Mouse (Mus musculus) A20 (cell line): ENCODE data around the gene Golim4.
"Not testable (repeated sequence)": the region's sequence is repeated elsewhere in the genome, so short reads cannot be mapped to it uniquely, and the experiment has no call there.

ENCODE experiments used
- DNase-seq: peaks from one replicate; pipeline ENCODE4 v3.0.0-alpha.2; 2011; ENCODE audit warnings: low read depth, low spot score

Golim4 gene

DNA sequence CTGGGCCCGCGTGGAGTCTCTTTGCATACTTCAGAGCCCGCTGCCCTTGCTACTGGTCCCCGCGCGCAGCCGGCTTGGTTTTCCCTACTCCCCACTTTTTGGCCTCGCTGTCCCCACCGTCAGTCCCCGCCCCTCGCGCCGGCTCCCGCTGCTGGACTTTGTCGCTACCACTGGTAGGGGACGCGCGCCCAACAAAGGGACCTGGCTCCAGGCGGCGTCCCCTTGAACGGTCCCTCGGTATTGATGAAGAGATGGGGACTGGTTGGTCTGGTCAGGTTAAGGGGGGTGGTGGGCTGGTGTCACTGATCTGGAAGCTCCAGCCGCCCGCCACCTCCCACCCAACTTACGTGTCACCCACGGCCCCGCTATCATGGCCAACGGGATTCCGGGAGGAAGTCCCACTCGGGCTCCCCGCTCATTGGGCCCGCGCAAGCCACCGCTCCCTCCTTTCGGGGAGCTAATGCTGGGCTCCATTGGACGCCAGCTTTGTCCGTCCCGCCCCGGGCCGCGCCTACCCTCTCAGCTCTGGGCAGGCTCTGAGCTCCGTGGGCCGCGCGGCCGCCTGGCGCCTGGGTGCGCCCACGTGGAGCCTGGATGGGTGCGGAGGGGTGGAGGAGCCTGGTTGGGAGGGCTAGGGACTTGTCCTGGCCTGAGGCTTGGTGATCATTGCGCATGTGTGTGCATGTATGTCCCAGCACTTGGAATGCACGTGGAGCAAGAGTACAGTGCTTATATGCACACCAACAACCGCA, at the start of gene Golim4:
Golim4 (minus strand) TSS at position 399 of the 752 bp plus-strand sequence.
- DNase-seq: peak; percentile 83

DNA sequence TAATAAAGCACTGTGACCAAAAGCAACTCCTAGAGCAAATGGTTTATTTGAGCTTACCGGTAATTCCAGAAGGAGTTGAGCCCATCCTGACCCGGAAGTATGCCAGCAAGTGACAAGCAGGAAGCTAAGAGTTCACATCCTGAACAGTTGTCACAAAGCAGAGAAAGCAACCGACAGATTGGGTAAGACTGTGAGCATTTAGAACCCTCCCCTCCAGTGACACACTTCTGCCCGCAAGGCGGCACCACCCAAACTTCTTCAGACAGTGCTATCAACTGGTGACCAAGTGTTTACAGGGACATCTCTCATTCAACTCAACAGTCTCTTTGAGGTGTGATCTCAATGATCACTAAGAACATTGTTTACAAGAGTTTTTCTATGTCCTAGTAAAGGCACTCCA, 48.9 kb upstream of the Golim4 start:
- peak; percentile 49 for DNase-seq

- peak; percentile 81 for DNase-seq
Measured at GRCm38 (mm10) chr3:76001156-76001555, 44.4 kb upstream of the Golim4 start.

DNA sequence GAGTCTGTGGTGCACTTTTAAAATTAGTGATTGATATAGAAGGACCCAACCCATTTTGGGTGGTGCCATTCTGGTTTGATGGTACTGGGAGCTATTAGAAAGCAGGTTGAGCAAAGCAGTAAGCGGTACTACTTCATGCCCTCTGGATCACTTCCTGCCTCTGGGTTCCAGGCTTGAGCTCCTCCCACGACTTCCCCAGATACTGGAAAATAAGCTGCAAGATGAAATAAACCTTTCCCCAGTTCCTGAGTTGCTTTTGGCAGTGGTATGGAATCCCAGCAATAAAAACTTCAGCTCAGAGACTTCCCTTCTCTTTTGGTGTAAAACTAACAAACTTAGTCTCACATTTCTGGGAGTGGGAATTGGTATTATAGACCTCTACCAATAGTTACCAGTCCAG, 43.7 kb upstream of the Golim4 start:
- no peak for DNase-seq

- peak; percentile 25 for DNase-seq
Measured at GRCm38 (mm10) chr3:75981031-75981750, 24.4 kb upstream of the Golim4 start.

DNA sequence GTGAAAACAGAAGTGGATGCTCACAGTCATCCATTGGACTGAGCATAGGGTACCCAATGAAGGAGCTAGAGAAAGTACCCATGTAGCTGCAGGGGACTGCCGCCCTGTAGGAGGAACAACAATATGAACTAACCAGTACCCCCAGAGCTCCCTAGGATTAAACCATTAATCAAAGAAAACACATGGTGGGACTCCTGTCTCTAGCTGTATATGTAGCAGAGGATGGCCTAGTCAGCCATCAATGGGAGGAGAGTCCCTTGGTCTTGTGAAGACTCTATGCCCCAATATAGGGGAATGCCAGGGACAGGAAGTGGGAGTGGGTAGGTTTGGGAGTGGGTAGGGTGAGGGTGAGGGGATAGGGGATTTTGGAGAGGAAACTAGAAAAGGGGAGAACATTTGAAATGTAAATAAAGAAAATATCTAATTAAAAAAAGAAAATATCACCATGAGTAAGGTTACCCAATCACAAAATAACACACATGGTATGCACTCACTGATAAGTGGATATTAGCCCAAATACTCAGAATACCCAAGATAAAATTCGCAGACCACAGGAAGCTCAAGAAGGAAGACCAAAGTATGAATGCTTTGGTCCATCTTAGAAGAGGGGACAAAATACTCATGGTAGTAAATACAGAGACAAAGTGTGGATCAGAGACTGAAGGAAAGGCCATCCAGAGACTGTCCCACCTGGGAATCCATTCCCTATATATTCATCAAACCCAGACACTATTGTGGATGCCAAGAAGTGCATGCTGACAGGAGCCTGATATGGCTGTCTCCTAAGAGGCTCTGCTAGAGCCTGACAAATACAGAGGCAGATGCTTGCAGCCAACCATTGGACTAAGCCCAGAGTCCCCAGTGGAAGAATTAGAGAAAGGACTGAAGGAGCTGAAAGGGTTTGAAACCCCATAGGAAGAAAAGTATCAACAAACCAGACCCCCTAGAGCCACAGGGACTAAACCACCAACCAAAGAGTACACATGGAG, 6.3 kb upstream of the Golim4 start:
- not testable (repeated sequence) for DNase-seq

DNA sequence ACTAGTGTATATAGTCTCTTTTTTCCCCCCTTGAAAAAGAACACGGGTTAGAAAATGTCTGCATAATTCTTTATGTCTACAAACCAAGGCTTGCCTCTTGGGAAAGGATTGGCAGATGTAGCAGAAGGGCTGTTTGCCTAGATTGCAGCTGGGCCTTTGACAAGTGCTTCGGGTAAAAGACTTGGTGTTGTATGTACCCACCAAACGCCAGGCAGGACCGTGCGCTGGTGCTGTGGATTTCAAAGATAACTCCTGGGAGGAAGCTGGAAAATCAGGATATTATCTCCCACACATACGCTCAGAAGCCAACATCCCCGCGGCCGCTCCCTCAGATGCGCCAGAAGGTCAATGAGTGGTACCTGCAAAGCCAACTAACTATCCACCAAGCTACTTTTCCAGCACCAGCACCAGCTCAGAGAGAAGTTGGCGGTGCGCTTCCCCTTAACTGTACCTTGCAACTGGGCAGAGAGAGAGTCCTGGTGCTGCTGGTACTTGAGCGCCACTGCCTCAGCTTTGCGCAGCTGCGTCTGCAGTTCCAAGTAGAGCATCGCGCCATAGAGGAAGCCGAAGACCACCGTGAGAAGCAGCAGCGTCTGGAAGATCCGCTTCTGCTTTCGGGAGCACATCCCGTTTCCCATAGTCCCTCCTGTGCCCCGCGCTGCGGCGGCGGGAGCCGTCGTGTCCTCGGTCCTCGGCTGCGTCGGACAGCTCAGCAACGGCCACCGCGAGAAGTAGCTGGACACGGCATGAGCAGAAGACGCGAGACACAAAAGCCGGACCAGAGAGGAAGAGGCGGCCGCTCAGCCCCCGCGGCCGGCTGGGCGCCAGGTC, 873 bp downstream of the Golim4 start:
- peak; percentile 64 for DNase-seq

DNA sequence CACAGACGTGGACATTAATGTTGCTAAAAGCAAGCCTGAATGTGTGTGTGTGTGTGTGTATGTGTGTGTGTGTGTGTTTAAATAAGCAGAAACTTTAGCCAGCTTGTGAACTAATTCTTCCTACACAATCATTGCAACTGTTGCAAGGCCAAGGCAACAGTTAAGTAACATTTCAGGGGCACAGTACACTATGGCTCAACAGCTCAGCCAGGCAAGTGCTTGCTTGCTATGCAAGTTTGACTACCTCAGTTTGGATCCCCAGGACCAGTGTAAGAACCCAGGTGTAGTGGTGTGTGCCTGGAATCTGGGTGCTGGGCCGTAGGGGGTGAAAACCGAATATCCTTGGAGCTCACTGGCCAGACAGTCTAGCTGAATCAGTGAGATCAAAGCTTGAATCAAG, 2.6 kb downstream of the Golim4 start:
- no peak for DNase-seq

DNA sequence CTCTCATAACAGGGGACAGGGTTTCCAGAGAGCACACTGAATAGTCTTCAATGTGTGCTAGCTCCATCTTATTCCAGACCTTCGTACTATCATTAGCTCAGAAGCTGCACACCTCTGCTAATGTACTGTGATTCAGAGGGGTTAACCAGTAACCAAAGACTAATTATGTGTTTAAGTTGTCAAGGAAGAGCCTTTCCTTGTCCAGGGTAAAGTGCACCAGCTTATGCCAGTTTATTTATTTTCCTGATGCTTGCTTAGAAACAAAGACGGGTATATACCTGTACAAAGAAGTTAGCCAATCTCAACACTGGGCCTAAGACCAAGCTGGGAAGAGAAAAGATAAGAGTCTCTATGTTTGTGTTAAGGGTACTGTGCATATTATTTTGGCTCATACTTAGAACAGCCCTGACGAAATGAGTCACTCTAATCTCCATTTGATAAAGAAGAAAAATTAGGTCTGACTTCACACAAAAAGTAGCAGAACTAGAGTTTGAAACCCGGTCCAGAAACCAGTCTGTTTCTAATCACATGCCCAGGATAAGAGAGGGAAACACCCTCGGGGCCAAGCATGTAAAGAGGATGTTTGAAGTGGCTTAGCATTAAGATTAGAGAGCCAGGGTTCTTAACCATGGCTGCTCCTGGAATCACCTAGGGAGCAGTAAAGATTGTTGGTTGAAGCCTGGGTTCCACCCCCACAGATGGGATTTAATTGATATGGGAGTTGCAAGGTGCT, 4.3 kb downstream of the Golim4 start:
- DNase-seq: no peak

GRCm38 (mm10) chr3:75950897-75951296, 5.9 kb downstream of the Golim4 start:
- no peak for DNase-seq

- DNase-seq: no peak
Measured at GRCm38 (mm10) chr3:75949358-75949757, 7.4 kb downstream of the Golim4 start.

DNA sequence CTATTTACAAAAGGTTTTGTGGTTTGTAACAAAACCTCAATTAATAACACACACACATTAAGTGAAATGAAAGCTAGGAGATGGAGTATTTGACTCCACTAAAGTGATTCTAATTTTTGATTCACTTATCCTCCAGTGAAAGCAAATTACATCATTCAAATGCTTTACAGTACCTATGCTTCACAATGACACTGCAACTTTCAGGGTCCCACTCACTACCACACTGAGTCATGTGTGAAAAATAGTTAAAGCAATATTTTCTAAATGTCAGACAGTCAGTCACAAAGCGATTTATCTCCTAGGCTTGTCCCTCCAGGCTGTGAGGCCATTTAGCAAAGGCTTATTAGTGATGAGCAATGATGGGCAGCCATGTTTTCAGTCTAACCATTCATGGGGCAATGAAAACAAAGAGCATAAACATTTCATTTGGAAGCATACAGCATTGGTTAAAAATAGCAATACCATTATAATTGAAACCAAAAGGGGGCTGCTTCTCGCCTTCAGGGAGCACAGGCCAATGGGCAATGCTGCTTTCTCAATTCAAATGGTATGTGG, 8.1 kb downstream of the Golim4 start:
- no peak for DNase-seq

- no peak for DNase-seq
Measured at GRCm38 (mm10) chr3:75948003-75948402, 8.7 kb downstream of the Golim4 start.

GRCm38 (mm10) chr3:75942303-75943060, 14.3 kb downstream of the Golim4 start:
- DNase-seq: no peak

DNA sequence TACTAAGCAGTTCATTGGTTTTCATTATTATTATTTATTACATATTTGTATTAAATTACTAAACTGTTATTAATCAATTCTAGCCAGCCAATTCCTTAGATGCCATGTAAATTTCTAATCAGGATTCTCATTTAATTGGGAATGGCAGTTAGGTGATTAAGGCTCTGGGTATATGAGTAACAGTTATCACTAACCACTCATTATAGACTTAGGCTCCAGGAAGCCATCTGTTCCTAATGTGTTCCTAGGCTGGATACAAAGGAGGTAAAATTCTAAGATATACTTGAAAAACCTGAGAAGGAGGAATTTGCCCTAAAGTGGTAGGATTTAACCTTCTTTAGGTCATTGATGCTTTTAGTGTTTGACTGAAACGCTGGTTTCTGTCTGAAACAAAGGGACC, 14.9 kb downstream of the Golim4 start:
- no peak for DNase-seq

- DNase-seq: no peak
Measured at GRCm38 (mm10) chr3:75936152-75936551, 20.6 kb downstream of the Golim4 start.

GRCm38 (mm10) chr3:75930659-75931225, 26.0 kb downstream of the Golim4 start:
- no peak for DNase-seq

GRCm38 (mm10) chr3:75929926-75930548, 26.7 kb downstream of the Golim4 start:
- no peak for DNase-seq
